Mouse (Mus musculus) adipose tissue, adult 10 weeks (tissue): ENCODE data around the gene Gm14147. TPM values are rescaled to one million over a fixed set of nuclear protein-coding genes. Genes with fewer than 3 reads are reported as not detected.

Experiments
- polyA plus RNA-seq: library from polyadenylated mRNA; stranded (reverse); fragments of 350-450 nt; fragmentation: Illumina TruSeq; extraction: RNeasy Lipid Tissue Mini Kit (QIAGEN cat#74804); gene quantifications from one replicate; pipeline ENCODE4 v1.2.3, GENCODE M21; 2014; ENCODE audit warnings: low read depth, low replicate concordance

The Gm14147 gene
- polyA plus RNA-seq = 0.81 TPM

DNA sequence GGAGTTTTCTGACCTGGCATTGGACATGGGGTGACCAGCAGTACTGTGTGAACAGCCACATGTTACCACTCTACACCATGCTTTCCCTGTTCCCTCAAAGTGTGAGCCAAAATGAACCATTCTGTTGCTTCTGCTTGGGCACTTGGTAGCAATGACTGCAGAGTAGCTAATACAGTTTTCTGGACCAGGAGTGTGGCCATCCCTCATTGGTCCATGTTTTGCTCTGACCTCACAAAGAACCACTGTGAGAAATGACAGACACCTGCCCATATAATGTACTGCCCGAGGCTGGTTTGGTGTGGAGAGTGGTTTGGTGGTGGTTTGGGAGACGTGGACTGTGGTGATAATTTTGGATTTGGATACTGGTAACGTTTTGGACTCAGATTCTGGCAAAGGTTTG lies at the start of gene Gm14147:
Gene Gm14147 (plus strand): TSS at position 301 of the 400 bp plus-strand sequence.

DNA sequence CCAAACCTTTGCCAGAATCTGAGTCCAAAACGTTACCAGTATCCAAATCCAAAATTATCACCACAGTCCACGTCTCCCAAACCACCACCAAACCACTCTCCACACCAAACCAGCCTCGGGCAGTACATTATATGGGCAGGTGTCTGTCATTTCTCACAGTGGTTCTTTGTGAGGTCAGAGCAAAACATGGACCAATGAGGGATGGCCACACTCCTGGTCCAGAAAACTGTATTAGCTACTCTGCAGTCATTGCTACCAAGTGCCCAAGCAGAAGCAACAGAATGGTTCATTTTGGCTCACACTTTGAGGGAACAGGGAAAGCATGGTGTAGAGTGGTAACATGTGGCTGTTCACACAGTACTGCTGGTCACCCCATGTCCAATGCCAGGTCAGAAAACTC lies 5.8 kb upstream of the Gm14147 start, which contains the start of gene Gm14151:
Gene Gm14151 (minus strand): TSS at position 101 of the 400 bp plus-strand sequence.

Other genes with a start within 250 kb of the Gm14147 start
- gene Abhd12, start 193.5 kb upstream of the Gm14147 start, polyA plus RNA-seq = 212 TPM
- 3.1 TPM for gene Gins1, start 192.8 kb upstream of the Gm14147 start, polyA plus RNA-seq
- gene Ninl, start 58.9 kb upstream of the Gm14147 start, polyA plus RNA-seq = 2.6 TPM
- 5.9 TPM for gene Nanp, start 58.8 kb upstream of the Gm14147 start, polyA plus RNA-seq
- 0.88 TPM for gene Gm14151, start 5.9 kb upstream of the Gm14147 start, polyA plus RNA-seq